Mouse (Mus musculus) right cerebral cortex, postnatal 36 days (tissue): ENCODE measurements at regions not wholly inside any gene's neighbourhood (a gene's known extent, or its start where the extent isn't known, plus 50 kb on each side); places are given as distances from the start of the nearest gene placed in this dataset.
"Not testable (repeated sequence)": the region's sequence is repeated elsewhere in the genome, so short reads cannot be mapped to it uniquely, and the experiment has no call there.

Experiments used
- DNase-seq, 2 experiments: peaks; one replicate each; pipeline ENCODE4 v3.0.0; 2022; ENCODE audit warnings: low spot score in 2 of 2, mixed read lengths in 1 of 2

DNA sequence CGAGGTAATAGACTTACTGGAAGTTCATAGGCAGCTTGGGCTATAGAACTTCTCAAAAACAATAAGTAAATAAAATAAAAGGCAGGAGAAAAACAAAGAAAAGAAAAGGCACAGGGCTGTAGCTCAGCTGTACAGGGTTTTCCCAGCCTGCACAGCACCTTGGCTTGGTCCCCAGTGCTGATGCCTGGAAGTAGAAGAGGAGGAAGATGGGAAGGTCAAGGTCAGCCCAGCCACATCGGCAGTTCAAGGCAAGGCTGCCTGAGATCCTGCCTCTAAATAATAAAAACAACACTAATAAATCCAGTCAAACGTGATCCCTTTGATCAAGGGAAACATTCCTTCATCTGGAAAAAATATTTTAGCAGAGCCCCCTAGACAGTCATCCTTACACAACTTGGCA lies 103.1 kb downstream of the Cenpf start:
- no peak for DNase-seq

DNA sequence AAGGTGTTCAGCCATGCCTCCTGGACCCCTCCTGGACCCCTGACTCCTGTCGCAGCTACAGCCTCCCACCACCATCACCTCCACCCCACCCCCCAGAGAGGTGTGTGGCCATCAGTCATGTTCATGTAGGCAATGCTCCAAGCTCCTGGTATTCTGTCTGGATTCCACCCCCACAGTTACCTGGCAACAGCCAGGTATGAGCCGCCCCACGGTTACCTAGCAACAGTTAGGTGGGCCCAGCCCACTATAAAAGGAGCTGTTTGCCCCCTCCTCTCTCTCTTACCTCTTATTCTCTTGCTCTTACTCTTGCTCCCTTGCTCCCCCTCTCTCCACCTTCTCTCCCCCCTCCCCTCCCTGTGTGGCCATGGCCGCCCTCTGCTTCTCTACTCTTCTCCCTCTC lies 106.5 kb downstream of the Cenpf start:
- no peak for DNase-seq

DNA sequence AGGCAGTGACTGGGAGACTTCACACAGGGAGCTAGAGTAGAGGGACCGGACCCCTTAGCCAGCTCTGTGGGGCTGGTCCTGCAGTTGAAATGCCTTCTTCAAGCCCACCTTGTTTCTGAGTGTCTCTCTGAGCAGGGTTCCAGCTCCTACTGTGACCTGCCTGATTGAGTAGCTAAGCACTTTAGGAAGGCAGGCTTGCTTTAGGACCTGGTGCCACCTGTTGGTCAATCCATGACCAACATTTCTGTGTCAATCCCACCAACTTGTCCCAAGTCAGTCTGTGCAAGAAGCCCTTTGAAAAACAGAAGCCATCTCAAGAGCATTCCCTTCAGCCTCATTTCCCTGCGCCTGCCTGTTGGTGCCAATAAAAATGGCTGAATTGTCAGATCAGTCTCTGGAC lies 108.5 kb downstream of the Cenpf start:
- DNase-seq, result peak; percentile 7 to 17

DNA sequence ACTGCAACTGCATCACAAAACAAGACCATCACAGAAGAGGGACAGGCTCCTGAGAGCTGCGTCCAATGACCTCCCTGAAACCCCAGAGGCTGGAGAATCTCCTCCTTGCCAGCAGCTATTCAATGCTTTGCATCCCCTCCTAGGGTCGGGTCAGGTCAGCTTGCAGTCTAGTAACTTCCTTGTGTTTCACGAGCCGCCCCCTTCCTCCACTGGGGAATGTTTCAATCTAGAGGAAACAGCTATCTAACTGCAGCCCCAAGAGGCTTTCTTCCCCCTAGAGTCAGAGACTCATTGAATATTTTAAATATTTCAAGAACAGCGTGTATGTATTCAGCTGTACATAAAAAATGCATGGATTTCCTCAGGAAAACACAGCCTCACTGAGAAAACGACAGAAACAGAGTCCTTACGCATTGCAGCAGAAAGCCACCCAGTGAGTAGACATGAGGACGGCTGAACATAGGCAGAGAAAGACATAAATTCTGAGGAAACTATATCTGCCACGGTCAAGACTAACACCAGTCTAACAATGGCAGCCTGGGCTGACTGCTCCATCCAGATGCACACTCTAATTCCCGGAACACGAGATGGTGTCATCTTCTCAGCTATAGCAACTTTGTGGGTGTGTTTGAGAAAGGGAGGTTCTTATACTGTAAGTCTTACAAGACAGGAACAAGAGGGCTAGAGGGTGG lies 111.4 kb downstream of the Cenpf start:
- DNase-seq, result no peak

DNA sequence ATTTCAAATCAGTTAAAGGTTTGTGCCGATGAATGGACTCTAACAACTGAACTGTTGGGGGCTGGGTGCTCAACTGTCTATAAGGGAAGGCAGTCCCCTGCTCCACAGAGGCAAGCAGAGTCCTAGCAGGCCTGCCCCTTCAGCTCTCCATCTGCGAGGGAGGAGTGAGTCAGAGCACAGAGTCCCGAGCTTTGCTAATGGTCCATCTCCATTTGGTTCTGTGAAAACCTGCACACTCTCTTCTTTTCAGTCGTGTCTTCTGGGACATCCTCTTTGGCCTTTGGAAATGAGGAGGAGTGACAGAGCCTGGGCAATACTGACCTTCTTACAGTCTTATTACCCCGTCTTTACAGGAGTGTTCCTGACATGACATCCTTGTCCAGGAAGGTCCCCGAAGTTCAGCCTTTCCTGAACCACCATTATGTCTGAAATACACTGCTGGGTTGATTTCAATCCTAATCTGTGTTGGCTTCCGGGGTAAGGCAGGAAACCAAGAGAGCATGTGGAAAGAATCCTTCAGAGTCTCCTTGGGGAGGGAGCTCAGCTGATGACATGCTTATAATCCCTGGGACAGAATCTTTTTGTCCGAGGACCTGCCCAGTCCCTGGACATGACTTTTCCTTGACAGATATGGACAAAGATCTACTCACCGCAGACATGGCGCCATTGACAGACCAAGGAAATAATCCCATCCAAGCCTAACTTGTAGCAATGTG lies 112.2 kb downstream of the Cenpf start:
- no peak for DNase-seq

DNA sequence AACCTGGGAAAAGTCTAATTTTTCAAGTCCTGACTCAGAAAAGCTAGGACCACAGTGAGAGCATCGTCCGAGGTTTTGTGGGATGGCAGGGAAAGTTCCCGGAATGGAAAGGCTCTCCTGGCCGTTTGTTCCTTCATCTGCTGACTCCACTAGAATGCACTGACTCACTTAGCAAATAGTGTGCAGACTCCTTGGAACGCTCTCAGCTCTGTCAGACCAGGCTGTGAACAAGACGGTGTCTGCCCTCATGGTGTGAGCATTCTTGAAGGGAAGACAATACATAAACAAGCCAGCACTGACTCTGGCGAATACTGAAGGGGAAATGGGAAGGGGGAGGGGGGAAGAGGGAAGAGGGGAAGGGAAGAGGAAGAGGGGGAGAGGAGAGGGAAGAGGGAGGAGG lies 121.4 kb downstream of the Cenpf start:
- DNase-seq, result no peak

DNA sequence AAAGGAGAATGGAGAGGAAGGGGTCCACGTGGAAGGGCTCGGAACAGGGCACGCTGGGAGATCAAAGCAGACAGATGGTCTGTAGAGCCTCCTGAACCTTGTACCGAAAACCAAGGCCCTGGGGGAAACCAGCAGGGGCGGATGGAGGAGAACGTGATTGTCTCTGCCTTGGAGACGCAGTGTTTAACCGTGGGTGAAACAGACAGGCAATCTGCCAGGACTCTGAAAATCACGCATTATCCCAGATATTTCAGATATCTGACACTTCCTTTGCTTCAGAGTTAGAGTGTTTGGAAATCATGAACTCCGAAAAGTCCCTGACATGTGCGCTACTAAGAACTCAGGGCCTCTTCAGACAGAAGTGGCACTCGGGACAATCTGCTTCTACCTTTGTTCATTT lies 126.1 kb downstream of the Cenpf start:
- no peak for DNase-seq

DNA sequence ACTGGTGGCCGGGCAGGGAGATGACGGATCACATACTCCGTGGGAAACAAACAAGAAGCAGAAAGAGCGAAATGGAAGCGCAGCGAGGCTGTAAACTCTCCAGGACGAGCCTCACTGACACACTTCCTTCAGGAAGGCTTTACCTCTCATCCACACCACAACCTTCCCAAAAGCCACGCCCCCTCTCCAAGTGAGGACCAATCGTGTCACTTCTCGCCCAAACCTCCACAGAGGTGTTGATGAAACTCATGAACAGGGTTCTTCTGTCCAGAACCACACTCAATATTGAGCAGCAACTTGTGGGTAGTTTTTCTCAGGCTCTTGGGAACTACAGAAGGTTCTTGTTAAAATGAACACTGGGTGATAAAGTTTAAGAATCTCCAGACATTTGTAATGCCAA lies 127.3 kb downstream of the Cenpf start:
- DNase-seq, result no peak

DNA sequence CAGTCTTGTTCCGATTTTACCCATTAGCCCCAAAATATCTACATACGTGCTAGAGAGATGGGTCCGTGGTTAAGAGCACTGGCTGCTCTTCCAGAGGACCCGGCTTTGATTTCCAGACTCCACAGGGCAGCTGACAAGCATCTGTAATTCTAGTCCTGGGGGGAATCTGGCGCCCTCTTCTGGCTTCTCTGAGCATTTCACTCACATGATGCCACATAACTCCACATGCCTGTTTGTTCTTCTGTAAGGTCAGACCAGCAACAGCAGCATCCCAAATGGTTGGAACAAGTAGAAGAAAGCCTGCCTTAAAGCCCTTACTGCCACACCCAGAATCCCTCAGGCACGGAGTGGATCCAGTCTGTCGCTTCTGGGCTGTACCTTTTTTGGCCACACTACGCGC lies 137.0 kb downstream of the Cenpf start:
- DNase-seq, result no peak

DNA sequence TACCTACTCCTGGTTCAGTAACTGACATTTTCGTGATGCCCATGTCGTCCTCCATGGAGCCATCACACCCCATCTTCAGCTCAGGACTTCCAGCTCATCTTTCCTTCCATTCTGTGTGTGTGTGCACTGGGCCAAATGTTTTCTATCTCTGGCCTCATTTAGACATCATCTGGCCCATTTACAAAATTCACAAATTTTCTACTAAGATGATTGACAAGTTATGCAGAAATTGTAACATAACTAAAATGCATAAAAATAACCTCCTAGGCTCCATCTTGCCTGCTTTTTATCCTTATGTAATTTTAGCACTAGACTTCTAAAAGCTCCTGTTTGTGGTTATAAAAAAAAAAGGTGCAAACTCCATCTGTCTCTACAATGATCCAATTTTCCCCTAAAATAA lies 130.8 kb upstream of the Kcnk2 start:
- DNase-seq, result no peak

DNA sequence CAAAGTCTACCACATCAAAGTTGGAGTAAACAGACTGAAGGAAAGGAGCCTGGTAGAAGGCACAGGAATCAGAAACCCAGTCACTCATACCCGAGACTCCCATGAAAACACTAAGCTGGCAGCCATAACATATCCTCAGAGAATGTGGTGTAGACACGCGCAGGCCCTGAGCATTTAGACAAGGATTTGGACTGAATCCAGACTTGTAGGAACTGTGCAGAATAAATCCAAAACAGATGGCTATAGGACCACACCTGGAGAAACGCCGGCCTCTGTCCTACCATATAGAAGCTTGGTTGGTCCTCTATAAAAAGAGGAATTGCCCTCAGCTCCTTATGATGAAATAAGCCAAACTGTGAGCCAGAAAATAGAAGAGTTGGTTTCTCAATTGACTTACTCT lies 124.3 kb upstream of the Kcnk2 start:
- no peak for DNase-seq

DNA sequence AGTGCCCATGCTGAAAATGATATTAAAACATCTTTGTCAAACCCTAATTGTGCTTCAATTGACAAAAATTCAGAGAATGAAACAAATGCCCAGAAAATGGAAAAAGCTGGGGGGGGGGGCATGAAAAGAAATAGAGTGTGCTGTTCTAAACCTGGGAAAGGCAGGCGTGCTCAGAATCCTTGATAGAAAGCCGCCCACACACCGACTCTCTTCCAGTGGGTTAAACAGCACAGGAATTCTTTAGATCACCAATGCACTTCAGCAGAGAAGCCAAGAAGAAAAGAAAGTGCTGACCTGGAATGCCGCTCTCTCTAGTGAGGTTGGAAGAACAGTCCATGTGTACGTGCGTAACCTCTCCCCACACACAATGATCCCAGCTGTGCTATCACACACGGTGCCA lies 113.4 kb upstream of the Kcnk2 start:
- peak; percentile 26 to 58 for DNase-seq

DNA sequence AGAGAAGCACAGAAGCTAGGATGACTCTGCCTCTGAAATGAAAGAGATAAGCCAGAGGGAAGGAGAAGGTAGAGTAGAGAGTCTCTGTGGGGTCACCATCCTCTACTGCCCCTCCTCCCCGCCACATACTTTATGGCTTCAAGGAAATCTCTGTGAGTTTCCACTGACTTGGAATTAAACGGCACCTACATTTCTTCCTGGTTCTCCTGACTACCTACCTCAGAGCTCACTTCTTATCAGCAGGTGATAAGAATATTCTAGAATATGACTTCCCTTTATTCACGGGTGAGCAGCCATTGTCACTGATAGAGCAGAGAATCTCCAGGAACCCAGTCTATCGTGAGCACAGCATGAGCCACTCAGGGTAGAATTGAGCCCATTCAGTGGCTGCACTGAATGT lies 111.3 kb upstream of the Kcnk2 start:
- no peak for DNase-seq

DNA sequence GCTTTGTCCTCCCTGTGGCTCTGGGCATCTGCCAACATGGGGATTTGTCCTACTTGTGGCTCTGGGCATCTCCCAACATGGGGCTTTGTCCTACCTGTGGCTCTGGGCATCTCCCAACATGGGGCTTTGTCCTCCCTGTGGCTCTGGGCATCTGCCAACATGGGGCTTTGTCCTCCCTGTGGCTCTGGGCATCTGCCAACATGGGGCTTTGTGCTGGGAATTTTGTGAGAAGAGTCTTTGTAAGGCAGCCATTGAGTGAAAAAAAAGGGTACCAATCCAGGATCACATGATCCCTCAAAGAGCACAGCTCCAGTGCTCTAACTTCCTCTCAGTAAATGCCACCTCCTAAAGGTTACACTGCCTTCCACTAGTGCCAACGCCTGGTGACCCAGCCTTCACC lies 105.2 kb upstream of the Kcnk2 start:
- DNase-seq, result not testable (repeated sequence)

DNA sequence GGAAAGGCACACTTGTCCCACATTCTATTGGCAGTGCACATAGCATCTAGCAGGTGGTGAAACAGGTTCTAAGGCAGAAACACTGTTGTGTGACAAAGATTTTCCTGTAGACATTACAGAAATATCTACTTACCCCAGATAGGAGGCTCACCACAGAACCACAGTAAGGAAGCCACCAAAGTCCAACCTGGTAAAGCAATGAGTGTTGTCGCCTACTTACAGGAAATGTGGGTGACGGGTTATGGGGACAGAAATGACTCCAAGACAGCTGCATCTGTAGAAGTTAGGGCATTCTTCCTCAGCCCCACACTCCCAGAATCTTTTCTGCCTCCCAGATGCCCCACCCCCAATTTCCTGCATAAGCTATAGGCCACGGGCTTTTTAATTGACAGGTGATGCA lies 97.6 kb upstream of the Kcnk2 start:
- no peak for DNase-seq

DNA sequence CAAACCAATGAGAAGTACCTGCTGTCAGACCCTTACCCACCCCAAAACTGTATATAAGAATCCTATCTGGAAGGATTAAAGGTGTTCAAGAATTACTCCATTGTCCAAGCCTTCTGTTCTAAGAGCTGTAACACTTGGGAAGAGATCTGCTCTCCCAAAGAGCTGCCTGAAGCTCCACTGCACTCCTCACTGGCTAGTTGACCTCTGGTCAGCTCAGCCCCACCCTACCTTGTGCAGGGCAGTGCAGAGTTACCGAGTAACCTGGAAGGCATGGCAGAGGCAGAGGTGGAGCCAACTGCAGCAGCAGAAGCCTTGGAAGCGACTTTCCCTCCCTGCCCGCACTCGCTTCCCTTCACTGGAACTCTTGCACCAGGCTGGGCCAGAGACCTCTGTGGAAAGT lies 97.1 kb upstream of the Kcnk2 start:
- DNase-seq, result no peak

DNA sequence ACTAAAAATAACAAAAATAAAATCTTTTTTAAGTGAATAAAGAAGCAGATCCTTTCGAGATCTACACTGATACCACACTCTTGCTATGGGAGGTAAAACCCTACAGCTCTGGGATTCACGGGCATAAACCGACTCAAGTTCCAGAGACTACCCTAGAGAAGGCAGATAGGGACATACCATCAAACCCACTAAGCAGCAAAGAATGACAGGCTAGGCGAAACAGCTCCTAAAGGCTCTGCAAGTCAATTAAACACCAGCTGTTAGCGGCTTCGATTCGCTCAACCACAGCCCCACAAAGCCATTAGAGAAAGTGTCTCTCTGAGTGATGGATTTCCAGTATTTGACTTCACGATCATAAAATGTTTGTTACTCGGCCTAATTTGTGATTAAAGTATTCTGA lies 95.0 kb upstream of the Kcnk2 start:
- no peak for DNase-seq

DNA sequence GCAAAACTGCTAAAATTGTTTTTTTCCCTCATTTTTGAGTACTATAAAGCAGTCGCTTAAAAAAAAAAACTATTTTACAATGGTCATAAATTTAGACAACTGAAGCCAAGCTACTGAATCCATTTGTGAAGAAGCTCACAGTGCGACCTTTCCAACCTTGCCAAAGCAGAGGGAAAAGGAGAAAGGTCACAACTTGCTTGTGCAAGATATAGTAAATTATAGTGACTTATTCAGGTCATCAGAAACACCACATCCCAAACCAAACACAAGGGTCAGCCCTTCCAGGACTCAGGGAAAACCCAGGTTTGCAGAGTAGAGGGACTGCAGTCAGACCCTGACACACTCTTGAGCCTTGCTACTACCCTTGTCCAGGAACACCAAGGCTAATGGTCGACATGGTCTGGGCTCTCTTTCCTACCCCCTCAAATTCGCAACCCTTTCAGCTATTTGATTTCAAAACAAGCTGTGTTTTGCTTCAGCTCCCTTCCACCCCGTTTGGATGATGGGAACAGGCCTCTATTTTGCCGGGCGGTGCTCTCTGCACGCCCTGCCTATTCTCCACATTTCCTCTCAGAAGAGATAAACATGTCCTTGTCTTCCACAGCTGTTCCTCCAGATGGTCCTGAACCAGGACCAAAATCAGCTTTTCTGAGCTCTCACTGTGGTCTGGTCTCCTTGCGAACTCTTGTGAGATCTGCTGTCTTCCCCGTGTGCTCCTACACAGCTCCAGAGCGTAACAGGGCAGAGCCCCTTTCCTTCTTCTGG lies 93.5 kb upstream of the Kcnk2 start:
- DNase-seq, result peak in 1 of 2 experiments; percentile 18

DNA sequence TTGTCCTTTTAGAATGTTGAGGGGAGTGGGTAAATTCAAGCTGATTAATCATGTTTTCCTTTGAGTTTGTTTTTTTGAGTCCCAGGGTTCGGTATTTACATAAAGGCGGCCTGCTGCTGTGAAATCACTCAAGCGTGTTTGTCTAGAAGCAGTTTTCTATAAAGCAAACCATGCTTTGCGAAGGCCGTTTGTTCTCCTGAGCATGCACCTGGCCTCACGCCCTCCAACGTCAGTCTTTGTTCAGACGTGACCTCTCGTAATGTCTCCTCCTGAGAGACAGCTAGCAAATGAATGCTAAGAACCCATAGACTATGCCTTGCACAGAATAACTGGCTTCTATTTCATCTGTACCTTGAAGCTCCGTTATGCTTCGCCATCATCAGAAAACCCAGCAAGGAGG lies 92.8 kb upstream of the Kcnk2 start:
- DNase-seq, result no peak

DNA sequence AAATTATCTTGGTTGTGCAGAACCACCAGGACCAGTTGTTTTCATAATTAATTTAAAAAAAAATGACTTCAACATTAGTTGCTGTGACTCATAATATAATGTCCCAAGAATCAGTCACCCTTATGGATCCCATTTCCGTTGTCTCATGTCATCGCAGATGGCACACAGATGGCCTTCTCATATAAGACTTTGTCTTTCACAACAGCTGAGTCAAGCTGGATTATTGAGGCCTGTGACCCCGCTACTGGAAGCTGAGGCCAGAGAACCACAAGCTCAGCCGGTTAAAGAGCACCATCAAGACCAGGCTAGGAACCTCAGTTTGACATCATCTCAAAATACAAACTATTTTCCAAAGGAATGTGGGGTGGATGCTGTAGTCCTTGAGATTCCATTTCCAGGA lies 83.3 kb upstream of the Kcnk2 start:
- no peak for DNase-seq

DNA sequence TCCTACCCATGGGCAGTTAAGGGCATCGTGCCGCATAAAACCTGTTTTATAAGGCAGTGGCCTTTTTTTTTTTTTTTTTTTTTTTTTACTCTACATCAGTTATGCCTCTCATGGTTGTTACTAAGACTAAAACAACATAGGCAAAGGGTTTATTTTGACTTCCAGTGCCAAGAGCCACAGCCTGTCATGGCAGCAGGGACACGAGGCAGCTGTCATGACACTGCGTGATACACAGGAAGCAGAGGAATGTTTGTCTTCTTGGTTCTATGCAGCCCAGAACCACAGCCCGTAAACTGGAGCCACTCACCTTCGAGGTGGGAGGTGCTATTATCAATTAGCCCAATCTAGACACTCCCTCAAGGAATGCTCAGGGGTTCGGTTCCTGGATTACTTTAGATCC lies 81.3 kb upstream of the Kcnk2 start:
- no peak for DNase-seq

DNA sequence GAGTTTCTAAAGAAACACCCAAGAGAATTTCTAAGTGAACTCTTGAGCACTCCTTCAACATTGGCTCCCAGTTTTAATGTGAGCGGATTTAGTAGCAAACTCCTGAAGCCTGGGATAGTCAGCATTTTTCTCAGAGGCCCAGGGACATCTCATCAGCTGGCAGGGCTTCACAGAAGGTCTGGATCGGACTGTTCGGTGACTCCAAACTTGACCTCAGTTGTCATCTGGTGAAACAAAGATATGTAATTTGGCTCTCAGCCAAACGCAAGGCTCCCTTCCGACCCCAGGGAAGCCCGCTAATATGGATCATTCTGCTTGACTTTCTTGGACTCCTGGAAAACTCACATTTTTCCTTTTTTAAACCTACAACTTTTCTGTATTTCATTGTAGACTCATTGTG lies 76.0 kb upstream of the Kcnk2 start:
- no peak for DNase-seq

DNA sequence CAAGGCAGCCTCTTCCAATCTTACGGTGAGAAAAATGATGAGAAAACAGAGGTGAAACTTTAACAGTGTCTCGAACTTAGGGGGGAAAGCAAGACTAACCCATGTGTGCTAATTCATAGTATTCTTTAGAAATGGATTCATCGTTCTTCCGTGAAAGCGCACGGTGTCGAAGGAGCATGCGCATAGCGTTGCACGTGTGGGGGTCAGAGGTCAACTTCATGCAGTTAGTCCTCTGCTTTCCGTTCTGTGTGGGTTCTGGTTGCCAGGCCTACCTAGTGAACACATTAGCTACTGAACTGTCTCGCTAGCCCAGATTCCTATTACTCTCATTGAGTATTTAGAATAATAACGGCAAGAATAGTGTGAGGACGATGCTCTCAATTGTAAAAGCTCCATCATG lies 74.7 kb upstream of the Kcnk2 start:
- DNase-seq, result no peak
